Mouse (Mus musculus) heart, postnatal 0 days (tissue): ENCODE measurements at regions not wholly inside any gene's neighbourhood (a gene's known extent, or its start where the extent isn't known, plus 50 kb on each side); places are given as distances from the start of the nearest gene placed in this dataset.

Source experiments
- ATAC-seq: fragments of 200-750 bp; cut with Nextera tagmentation; 2 replicates; pipeline ENCODE4 v1.8.0; 2017; ENCODE audit warnings: low read depth, moderate number of reproducible peaks, moderate library complexity; ENCODE audit not compliant: insufficient read depth
- DNase-seq: peaks from one replicate; pipeline ENCODE4 v3.0.0-alpha.2; 2016; ENCODE audit warnings: low spot score
- H3K27ac ChIP-seq: fragments of 300-500 bp; sonication (generic); 2 replicates; pipeline ENCODE4 v1.5.1; 2014; ENCODE audit warnings: low read depth, mild to moderate bottlenecking
- H3K27me3 ChIP-seq: fragments of 300-500 bp; sonication (generic); 2 replicates; pipeline ENCODE4 v1.6.1; 2014; ENCODE audit warnings: low read length, mixed read lengths; ENCODE audit not compliant: control insufficient read depth, insufficient read depth
- H3K36me3 ChIP-seq: fragments of 300-500 bp; sonication (generic); replicated peaks from 2 replicates; pipeline ENCODE4 v1.6.1; 2014; ENCODE audit warnings: low read length, mixed read lengths; ENCODE audit not compliant: control insufficient read depth, insufficient read depth
- H3K4me1 ChIP-seq: fragments of 300-500 bp; sonication (generic); 2 replicates; pipeline ENCODE4 v1.6.1; 2014; ENCODE audit warnings: antibody characterized with exemption; ENCODE audit not compliant: control insufficient read depth, insufficient read depth
- H3K4me2 ChIP-seq: fragments of 300-500 bp; sonication (generic); 2 replicates; pipeline ENCODE4 v1.6.1; 2014; ENCODE audit warnings: low read depth, mild to moderate bottlenecking, low read length, moderate library complexity
- H3K4me3 ChIP-seq: fragments of 300-500 bp; sonication (generic); 2 replicates; pipeline ENCODE4 v1.5.1; 2014; ENCODE audit warnings: low read depth, low read length
- H3K9ac ChIP-seq: fragments of 300-500 bp; sonication (generic); replicated peaks from 2 replicates; pipeline ENCODE4 v1.6.1; 2014; ENCODE audit warnings: low read depth, low read length, mixed read lengths
- H3K9me3 ChIP-seq: fragments of 300-500 bp; sonication (generic); replicated peaks from 2 replicates; pipeline ENCODE4 v1.6.1; 2016; ENCODE audit warnings: low read length; ENCODE audit not compliant: control insufficient read depth
- CTCF ChIP-seq: IDR thresholded peaks from 2 replicates; pipeline ENCODE4 v1.5.1; 2016; ENCODE audit warnings: antibody characterized with exemption, control low read depth, low read depth
- EP300 ChIP-seq: IDR thresholded peaks from 2 replicates; pipeline ENCODE4 v1.6.1; 2016; ENCODE audit warnings: antibody characterized with exemption, low read depth
- WGBS: fragments of 180-500 bp; shearing (Covaris S2); extraction: QIAGEN DNeasy Blood & Tissue Kit; methylation state at CpG from one replicate; pipeline ENCODE4 v1.1.7; 2014; 5-methylcytosine and 5-hydroxymethylcytosine counted together

- WGBS: 35% methylated on average over 2 of the region's 2 CpGs
- DNase-seq (no peak), ATAC-seq (no peak)
- no peaks in the 10 kb centered on the region for H3K27me3 ChIP-seq
- H3K9me3 ChIP-seq: peaks cover 8% of the 10 kb centered on the region; the same call in 1 of the 2 replicates
- H3K4me1 ChIP-seq: no peaks in the 10 kb centered on the region
- no peak overlapping the region for H3K27ac ChIP-seq
- H3K4me2 ChIP-seq: no peak overlapping the region
- H3K4me3 ChIP-seq: no peak overlapping the region
- H3K36me3 ChIP-seq: no peaks in the 10 kb centered on the region
- no peak overlapping the region for H3K9ac ChIP-seq
- TF ChIP-seq EP300 (no peak), CTCF (no peak)
Observed at GRCm38 (mm10) chr16:7666096-7666495, 758.8 kb downstream of the Tmem114 start.

DNA sequence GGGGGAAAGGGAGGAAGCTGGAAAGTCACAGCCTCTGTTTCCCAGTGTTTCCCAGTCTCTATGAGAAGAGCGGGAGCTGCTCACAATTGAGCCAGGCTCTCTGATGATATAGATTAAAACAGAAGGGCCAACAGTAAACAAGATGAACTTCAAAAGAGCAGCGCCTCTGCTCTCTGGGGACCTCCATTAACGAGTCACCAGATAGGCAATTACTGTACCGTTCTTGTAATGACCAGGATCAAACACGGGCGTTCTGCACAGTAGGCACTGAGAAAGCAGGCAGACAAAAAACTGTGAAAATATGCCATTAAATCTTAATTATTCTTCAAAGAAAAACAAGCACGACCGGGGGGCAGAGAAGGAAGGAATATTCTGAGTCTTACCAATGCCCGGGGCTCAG is 766.8 kb downstream of the Tmem114 start:
- ATAC-seq (no peak), DNase-seq (no peak)
- Histone ChIP-seq H3K9me3 (no peaks in the 10 kb centered on the region), H3K9ac (no peak overlapping the region), H3K27ac (no peak overlapping the region), H3K4me3 (no peak overlapping the region), H3K27me3 (no peaks in the 10 kb centered on the region), H3K4me2 (no peak overlapping the region), H3K4me1 (no peaks in the 10 kb centered on the region), H3K36me3 (no peaks in the 10 kb centered on the region)
- WGBS: 64% methylated on average over 9 of the region's 9 CpGs
- no peak for TF ChIP-seq EP300
- no peak for TF ChIP-seq CTCF

GRCm38 (mm10) chr16:7654451-7654850 is 770.5 kb downstream of the Tmem114 start:
- no peak for ATAC-seq
- no peaks in the 10 kb centered on the region for H3K4me1 ChIP-seq
- H3K4me2 ChIP-seq: no peak overlapping the region
- H3K27me3 ChIP-seq: no peaks in the 10 kb centered on the region
- H3K4me3 ChIP-seq: no peak overlapping the region
- no peaks in the 10 kb centered on the region for H3K36me3 ChIP-seq
- no peak for DNase-seq
- H3K27ac ChIP-seq: no peak overlapping the region
- 78% methylated on average over 6 of the region's 6 CpGs for WGBS
- H3K9me3 ChIP-seq: no peaks in the 10 kb centered on the region
- H3K9ac ChIP-seq: no peak overlapping the region
- no peak for TF ChIP-seq CTCF
- no peak for TF ChIP-seq EP300

GRCm38 (mm10) chr16:7649771-7650170 is 775.2 kb downstream of the Tmem114 start:
- ATAC-seq (no peak), DNase-seq (no peak)
- no peaks in the 10 kb centered on the region for H3K4me1 ChIP-seq
- H3K9ac ChIP-seq: no peak overlapping the region
- no peaks in the 10 kb centered on the region for H3K27me3 ChIP-seq
- TF ChIP-seq EP300 (no peak), CTCF (no peak)
- H3K36me3 ChIP-seq: no peaks in the 10 kb centered on the region
- H3K4me2 ChIP-seq: no peak overlapping the region
- no peak overlapping the region for H3K4me3 ChIP-seq
- H3K9me3 ChIP-seq: no peaks in the 10 kb centered on the region
- 43% methylated on average over 1 of the region's 1 CpGs for WGBS
- H3K27ac ChIP-seq: no peak overlapping the region

DNA sequence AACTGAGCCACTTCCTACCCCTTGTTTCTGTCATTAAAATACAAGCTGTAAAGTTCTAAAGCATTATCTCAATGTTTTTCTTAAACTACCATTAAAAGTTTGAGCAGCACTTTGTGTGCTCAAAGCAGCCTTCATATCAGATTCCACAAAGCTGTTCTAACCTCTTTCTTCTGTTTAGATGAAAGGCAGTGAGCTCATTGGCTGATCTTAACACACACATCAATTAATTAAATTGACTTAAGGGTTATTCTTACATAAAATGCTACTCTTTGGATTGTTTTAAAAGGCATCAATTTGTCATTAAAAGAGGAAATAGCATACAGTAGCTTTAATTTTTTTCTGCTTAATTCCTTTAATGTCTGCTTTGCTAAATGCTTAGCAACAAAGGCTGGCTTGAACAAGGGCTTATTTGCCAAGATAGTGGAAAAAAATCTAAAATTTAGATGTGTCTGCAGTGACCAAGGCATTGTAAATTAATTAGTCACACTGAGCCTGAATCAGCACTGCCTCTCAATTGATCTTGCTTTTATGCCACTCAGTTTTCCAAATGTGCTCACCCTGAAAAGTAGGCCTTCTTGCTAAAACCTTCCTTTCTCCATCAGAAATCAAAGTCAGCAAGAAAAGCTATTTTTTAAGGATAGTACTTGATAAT is 777.5 kb downstream of the Tmem114 start:
- no peaks in the 10 kb centered on the region for H3K9me3 ChIP-seq
- no peak overlapping the region for H3K4me2 ChIP-seq
- H3K36me3 ChIP-seq: no peaks in the 10 kb centered on the region
- ATAC-seq (no peak), DNase-seq (no peak)
- H3K9ac ChIP-seq: no peak overlapping the region
- H3K4me1 ChIP-seq: no peaks in the 10 kb centered on the region
- H3K4me3 ChIP-seq: no peak overlapping the region
- H3K27ac ChIP-seq: no peak overlapping the region
- TF ChIP-seq EP300 (no peak), CTCF (no peak)
- no peaks in the 10 kb centered on the region for H3K27me3 ChIP-seq

GRCm38 (mm10) chr16:7644363-7644762 is 780.6 kb downstream of the Tmem114 start:
- Histone ChIP-seq H3K36me3 (no peaks in the 10 kb centered on the region), H3K4me1 (no peaks in the 10 kb centered on the region), H3K27ac (no peak overlapping the region), H3K4me2 (no peak overlapping the region), H3K9me3 (no peaks in the 10 kb centered on the region), H3K9ac (no peak overlapping the region), H3K27me3 (no peaks in the 10 kb centered on the region), H3K4me3 (no peak overlapping the region)
- TF ChIP-seq EP300 (no peak), CTCF (no peak)
- DNase-seq: no peak
- ATAC-seq: no peak
